Mouse (Mus musculus) T-helper 2 cell (primary cell): ENCODE data around the gene Bricd5.

ENCODE experiments used
- in situ Hi-C: fragments of 300-600 bp; cut with MboI, MseI; formaldehyde crosslinking; loops from one replicate; pipeline ENCODE4 v1.15.1; 2025; ENCODE audit warnings: high pct_unique_total_duplicates

Gene Bricd5

DNA sequence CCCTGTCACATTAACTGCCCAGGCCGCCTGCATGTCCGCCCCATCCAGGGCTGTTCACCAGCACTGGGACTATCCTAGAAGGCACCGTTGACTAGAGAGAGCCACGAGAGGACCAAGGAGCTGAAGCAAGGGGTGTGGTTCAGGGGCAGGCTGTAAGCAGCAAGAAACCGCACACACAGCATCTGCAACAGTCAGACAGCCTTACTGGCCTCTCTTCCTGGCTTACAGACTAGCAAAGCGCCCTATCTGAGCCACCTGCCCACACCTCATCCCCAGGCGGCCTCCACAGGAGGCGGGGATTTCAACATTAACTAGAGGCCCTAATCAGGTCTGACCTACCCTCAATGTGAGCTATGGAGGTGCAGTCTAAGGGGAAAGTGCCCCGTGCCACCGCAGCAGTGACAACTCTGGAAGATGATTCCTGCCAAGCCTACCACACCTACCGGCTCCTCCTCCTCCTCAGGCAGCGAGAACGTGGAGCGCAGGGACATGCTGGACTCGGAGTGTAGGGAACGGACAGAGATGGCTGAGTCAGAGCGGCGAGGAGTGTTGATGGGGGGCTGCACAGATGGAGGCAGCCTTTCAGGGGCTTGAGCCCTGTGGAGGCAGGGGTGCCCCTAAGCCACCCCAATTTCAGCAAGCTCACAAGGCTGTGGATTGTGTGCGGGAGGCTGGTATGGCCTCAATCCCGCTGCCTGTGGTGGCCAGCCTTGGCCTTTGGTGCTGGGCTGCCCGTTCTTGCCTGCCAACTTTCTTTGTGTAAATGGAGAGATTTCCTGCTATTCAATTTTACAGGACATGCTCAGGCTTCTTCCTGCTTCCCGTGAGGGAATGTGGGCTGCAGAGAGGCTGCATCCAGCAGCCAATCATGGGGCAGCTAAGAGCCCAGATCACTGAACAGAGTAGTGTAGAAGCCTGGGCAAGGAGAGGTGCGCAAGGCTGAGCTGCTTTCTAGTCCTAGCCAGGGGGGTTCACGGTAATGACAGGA, 40.9 kb downstream of the Bricd5 start:
- in situ Hi-C loops, result no loop called here

DNA sequence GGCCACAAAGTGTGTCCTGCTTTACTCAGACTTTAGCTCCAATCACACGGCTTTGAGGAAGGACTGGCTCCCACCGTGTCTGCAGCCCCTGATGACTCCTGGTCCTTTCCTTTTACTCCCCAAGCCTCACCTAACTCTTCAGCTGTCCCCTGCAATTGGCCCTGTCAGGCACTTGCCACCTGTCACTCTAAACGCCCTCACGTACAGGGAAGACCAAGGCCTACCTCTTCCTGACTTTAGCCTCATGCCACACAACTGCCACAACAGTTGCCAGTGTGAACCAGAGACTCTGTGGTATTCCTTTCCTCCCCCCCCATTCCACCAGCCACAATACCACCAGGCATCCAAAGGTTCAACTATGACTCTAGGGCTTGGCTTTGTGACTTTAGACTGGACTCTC, 46.8 kb downstream of the Bricd5 start:
- in situ Hi-C loops, result loop anchor here (5.0 kb wide), 1 partner anchor 38 kb away; no protein-coding TSS in a partner anchor

DNA sequence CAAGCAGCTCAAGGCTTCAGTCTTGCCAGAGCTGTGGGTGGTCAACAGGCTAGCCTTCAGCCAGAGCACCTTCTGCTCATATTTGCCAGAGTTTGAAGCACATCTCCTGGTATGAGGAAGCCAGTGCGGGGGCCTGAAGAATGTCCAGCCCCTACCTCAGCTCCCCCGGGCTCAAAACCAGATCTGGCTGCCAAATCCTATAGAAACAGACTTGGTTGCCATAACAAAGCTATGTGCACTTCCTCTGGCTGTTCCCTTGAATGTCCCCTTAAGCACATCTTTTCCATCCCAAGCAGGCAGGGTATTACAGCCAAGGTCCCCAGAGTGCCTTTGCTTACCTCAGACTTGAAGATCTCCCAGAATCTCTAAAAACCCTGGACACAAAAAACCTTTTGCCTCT, 51.0 kb downstream of the Bricd5 start:
- in situ Hi-C loops, result loop anchor here (5.0 kb wide), 1 partner anchor 42 kb away; no protein-coding TSS in a partner anchor
